Comparison of ENCODE assay signal across 9 mouse cellular contexts in the genomic region with DNA sequence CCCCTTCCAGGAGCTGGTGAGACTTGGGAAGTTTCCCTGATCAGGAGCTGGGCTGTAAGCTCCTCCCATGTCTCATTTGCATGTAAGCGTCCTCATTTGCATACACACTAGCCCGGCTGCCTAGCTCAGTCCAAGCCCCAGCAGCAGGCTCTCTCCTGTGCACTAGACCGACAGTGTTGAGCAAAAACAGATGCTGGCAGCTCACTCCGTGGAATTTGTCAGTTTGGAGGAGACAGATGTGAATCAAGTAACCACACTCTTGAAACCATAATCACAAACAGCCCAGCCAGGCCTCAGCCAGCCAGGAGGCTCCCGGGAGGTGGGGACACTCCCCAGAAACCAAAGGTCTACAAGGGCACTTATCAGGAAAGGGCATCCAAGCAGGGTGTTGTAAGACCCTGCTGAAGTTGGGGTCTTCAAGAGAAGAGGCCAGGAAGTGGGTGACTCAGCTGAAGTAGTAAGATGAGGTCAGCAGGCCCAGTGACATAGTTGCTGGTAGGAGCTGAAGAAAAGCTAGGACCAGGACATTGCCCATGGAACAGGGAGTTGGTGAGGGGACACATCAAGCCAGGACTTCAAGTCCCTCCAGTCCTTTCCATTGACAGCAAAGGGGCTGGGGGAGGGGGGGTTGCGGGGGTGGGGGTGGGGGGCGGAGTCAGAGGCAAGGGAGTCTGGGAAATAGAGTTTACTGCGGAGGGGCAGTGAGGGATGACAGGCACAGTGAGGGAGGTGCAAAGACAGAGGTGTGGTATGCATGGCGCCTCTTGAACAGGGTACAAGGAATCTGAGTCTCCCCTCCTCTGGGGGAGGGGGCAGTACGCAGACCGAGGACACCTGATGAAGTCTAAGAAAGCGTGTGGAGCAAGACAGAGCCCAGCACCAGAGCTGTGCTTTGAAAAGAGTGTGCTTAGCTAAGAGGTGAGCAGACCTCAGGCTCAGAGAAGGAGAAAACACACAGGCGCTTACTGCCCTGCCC. TPM values are rescaled to one million over a fixed set of nuclear protein-coding genes. Genes with fewer than 3 reads are reported as not detected.
DNase-seq lines count a peak whose midpoint lies in the region; ATAC-seq lines count a peak whose summit lies in the region.
"Had no signal": no experiment of that assay in that cellular context is flagged by ENCODE, and none has a peak within 500 bp of the region (broad histone marks: within the 10 kb centered on the region; RNA-seq: fewer than 3 reads in every experiment).

No protein-coding gene starts in this region.

- 0 out of 2 replicates have a peak overlapping the region, but pooled peaks have one; percentile 18 for H3K4me2 ChIP-seq in intestine, embryonic 14.5 days (ENCODE audit: low read length)
- no peak overlapping the region for H3K4me2 ChIP-seq in stomach, embryonic 16.5 days (ENCODE audit: low read depth, low read length)
- H3K4me2 ChIP-seq: liver, embryonic 15.5 days had no signal

- intact Hi-C loops in left cerebral cortex, postnatal 36 days (cut with DNase I): no loop called here

- H3K27ac ChIP-seq in intestine, embryonic 14.5 days (ENCODE audit: low read depth): peak overlapping the region; percentile 78
- H3K27ac ChIP-seq in stomach, embryonic 16.5 days (ENCODE audit: low read length): peak overlapping the region; percentile 85
- H3K27ac ChIP-seq: liver, embryonic 15.5 days had no signal

- no peak overlapping the region for H3K9ac ChIP-seq in intestine, embryonic 14.5 days (ENCODE audit: low read length)
- H3K9ac ChIP-seq in stomach, embryonic 16.5 days (ENCODE audit: low read length): peak overlapping the region; percentile 31; the same call in 1 of the 2 replicates
- H3K9ac ChIP-seq: liver, embryonic 15.5 days had no signal

- no peaks in the 10 kb centered on the region for H3K9me3 ChIP-seq in intestine, embryonic 14.5 days (ENCODE audit: control insufficient read depth, low read length)
- no peaks in the 10 kb centered on the region for H3K9me3 ChIP-seq in stomach, embryonic 16.5 days (replicated peaks; ENCODE audit: control insufficient read depth, low read length)
- H3K9me3 ChIP-seq: liver, embryonic 15.5 days had no signal

- H3K27me3 ChIP-seq in intestine, embryonic 14.5 days (replicated peaks; ENCODE audit: control insufficient read depth, insufficient read depth, low read length): no peaks in the 10 kb centered on the region
- no peaks in the 10 kb centered on the region for H3K27me3 ChIP-seq in stomach, embryonic 16.5 days (ENCODE audit: control insufficient read depth, insufficient read depth, low read length)
- H3K27me3 ChIP-seq: liver, embryonic 15.5 days had no signal

- no peaks in the 10 kb centered on the region for H3K36me3 ChIP-seq in intestine, embryonic 14.5 days (ENCODE audit: control insufficient read depth, insufficient read depth, low read length)
- no peaks in the 10 kb centered on the region for H3K36me3 ChIP-seq in stomach, embryonic 16.5 days (ENCODE audit: control insufficient read depth, insufficient read depth, low read length)
- H3K36me3 ChIP-seq: liver, embryonic 15.5 days had no signal

- peak; percentile 44 for DNase-seq in kidney, adult 11 months
- no peak for DNase-seq in kidney, adult 8-10 months
- peak; percentile 90 for DNase-seq in forelimb bud, embryonic 11.5 days (ENCODE audit: low read depth, low spot score)
- DNase-seq in intestine, embryonic 14.5 days (ENCODE audit: low spot score): peak; percentile 76
- DNase-seq in lung, postnatal 14 days: peak; percentile 57
- DNase-seq in left cerebral cortex, postnatal 36 days (ENCODE audit: low spot score in 2 of 2): no peak

- 15% methylated on average over 13 of the region's 13 CpGs for WGBS in intestine, embryonic 14.5 days
- 14% methylated on average over 13 of the region's 13 CpGs for WGBS in stomach, embryonic 16.5 days

- no peak overlapping the region for H3K4me3 ChIP-seq in intestine, embryonic 14.5 days (ENCODE audit: low read depth, low read length)
- no peak overlapping the region for H3K4me3 ChIP-seq in stomach, embryonic 16.5 days (replicated peaks; ENCODE audit: low read length)
- H3K4me3 ChIP-seq: liver, embryonic 15.5 days had no signal

- peaks cover 31% of the 10 kb centered on the region for H3K4me1 ChIP-seq in intestine, embryonic 14.5 days (replicated peaks; ENCODE audit: control insufficient read depth, insufficient read depth, low read length)
- H3K4me1 ChIP-seq in stomach, embryonic 16.5 days (ENCODE audit: control insufficient read depth, insufficient read depth, low read length): peaks cover 25% of the 10 kb centered on the region
- H3K4me1 ChIP-seq: liver, embryonic 15.5 days had no signal

- peak; percentile 77 for ATAC-seq in intestine, embryonic 14.5 days (replicated peaks; ENCODE audit: low FRiP score, low TSS enrichment, low read depth)
- ATAC-seq in stomach, embryonic 16.5 days (ENCODE audit: insufficient read depth, low FRiP score): peak; percentile 88
- ATAC-seq in inflammation-experienced regulatory T-cells, adult 6 months: no peak

RNA-seq across cellular contexts. Expression of a gene that starts 11.1 kb away (rescaled TPM):
- 13.3 and 16.7 TPM in 2 replicates for polyA plus RNA-seq in intestine, embryonic 14.5 days (2014; fragmentation: Nextera tagmentation; extraction: Ambion mirVana)
- polyA plus RNA-seq in stomach, embryonic 16.5 days (2015; fragmentation: Nextera tagmentation; extraction: Ambion mirVana): 6.0 and 6.9 TPM in 2 replicates
- 10 to 100 TPM; 64.1 to 87.6 TPM for total RNA-seq in left cerebral cortex, postnatal 36 days (2021)
- 1 to 10 TPM; 2.0 to 4.0 (median 3.2) TPM for polyA plus RNA-seq in inflammation-experienced regulatory T-cells, adult 6 months (2017; shearing (Covaris generic))

RNA-seq across cellular contexts. Expression of a gene that starts 39.9 kb away (rescaled TPM):
- polyA plus RNA-seq in intestine, embryonic 14.5 days (2014; fragmentation: Nextera tagmentation; extraction: Ambion mirVana): 1.5 and 1.6 TPM in 2 replicates
- 0.57 and 0.72 TPM in 2 replicates for polyA plus RNA-seq in stomach, embryonic 16.5 days (2015; fragmentation: Nextera tagmentation; extraction: Ambion mirVana)
- total RNA-seq in left cerebral cortex, postnatal 36 days (2021): under 1 TPM; 0.27 to 0.45 TPM
- not detected for polyA plus RNA-seq in inflammation-experienced regulatory T-cells, adult 6 months (2017; shearing (Covaris generic))
- polyA plus RNA-seq: liver, embryonic 15.5 days had no signal

Comparison
In these comparisons a context has a peak if more than half of its experiments do, and no peak if none do; other contexts are left out.
1. DNase-seq: peak in kidney, adult 11 months (single experiment), forelimb bud, embryonic 11.5 days (single experiment), intestine, embryonic 14.5 days (single experiment) and lung, postnatal 14 days (single experiment); none in kidney, adult 8-10 months (0 of 2) and left cerebral cortex, postnatal 36 days (0 of 2).